Mouse (Mus musculus): ENCODE measurements around the gene Foxf2. TPM values are rescaled to one million over a fixed set of nuclear protein-coding genes. Genes with fewer than 3 reads are reported as not detected.

Gene Foxf2
- total and polyA plus RNA-seq, 2 experiments: not detected

- TF ChIP-seq POLR2A (IDR thresholded peaks at IDR 0.05; ENCODE audit: extremely low read depth, insufficient read depth, low read length): no peak
- TF ChIP-seq CTCF (IDR thresholded peaks at IDR 0.05; ENCODE audit: low read depth, low read length): no peak
- H3K4me1 ChIP-seq (ENCODE audit: control insufficient read depth, insufficient read depth, low read length): peaks cover 7% of the 10 kb centered on the region
- no peak overlapping the region for H3K9ac ChIP-seq (ENCODE audit: low read depth, low read length)
- H3K79me2 ChIP-seq (ENCODE audit: control insufficient read depth, insufficient read depth, low read length): no peaks in the 10 kb centered on the region
- H3K36me3 ChIP-seq (ENCODE audit: control insufficient read depth, insufficient read depth, low read length): no peaks in the 10 kb centered on the region
- DNase-seq (ENCODE audit: extremely low read depth, low read depth, low spot score): no peak
- H3K27ac ChIP-seq (replicated peaks; ENCODE audit: insufficient read depth, low read depth, low read length): no peak overlapping the region
- H3K27me3 ChIP-seq (ENCODE audit: control insufficient read depth, insufficient read depth, low read length): peaks cover 23% of the 10 kb centered on the region
- 30% methylated on average over 8 of the region's 8 CpGs for WGBS
- H3K4me3 ChIP-seq (ENCODE audit: insufficient read depth, low read depth, low read length): no peak overlapping the region
Observed at GRCm38 (mm10) chr13:31627864-31628690, 2.5 kb downstream of the Foxf2 start.

- no peaks in the 10 kb centered on the region for H3K36me3 ChIP-seq (ENCODE audit: control insufficient read depth, insufficient read depth, low read length)
- TF ChIP-seq POLR2A (IDR thresholded peaks at IDR 0.05; ENCODE audit: extremely low read depth, insufficient read depth, low read length) (no peak), CTCF (IDR thresholded peaks at IDR 0.05; ENCODE audit: low read depth, low read length) (no peak)
- peaks cover 7% of the 10 kb centered on the region for H3K4me1 ChIP-seq (ENCODE audit: control insufficient read depth, insufficient read depth, low read length)
- no peak overlapping the region for H3K4me3 ChIP-seq (ENCODE audit: insufficient read depth, low read depth, low read length)
- peaks cover 23% of the 10 kb centered on the region for H3K27me3 ChIP-seq (ENCODE audit: control insufficient read depth, insufficient read depth, low read length)
- no peak overlapping the region for H3K27ac ChIP-seq (replicated peaks; ENCODE audit: insufficient read depth, low read depth, low read length)
- H3K79me2 ChIP-seq (ENCODE audit: control insufficient read depth, insufficient read depth, low read length): no peaks in the 10 kb centered on the region
- H3K9ac ChIP-seq (ENCODE audit: low read depth, low read length): no peak overlapping the region
- 11% methylated on average over 14 of the region's 14 CpGs for WGBS
- no peak for DNase-seq (ENCODE audit: extremely low read depth, low read depth, low spot score)
Observed at GRCm38 (mm10) chr13:31628691-31629180, 3.1 kb downstream of the Foxf2 start.

- Histone ChIP-seq H3K9ac (ENCODE audit: low read depth, low read length) (no peak overlapping the region), H3K27ac (replicated peaks; ENCODE audit: insufficient read depth, low read depth, low read length) (no peak overlapping the region), H3K36me3 (ENCODE audit: control insufficient read depth, insufficient read depth, low read length) (no peaks in the 10 kb centered on the region), H3K27me3 (ENCODE audit: control insufficient read depth, insufficient read depth, low read length) (peaks cover 23% of the 10 kb centered on the region), H3K79me2 (ENCODE audit: control insufficient read depth, insufficient read depth, low read length) (no peaks in the 10 kb centered on the region), H3K4me1 (ENCODE audit: control insufficient read depth, insufficient read depth, low read length) (peaks cover 7% of the 10 kb centered on the region), H3K4me3 (ENCODE audit: insufficient read depth, low read depth, low read length) (peak overlapping the region; percentile 62; the same call in 1 of the 2 replicates)
- DNase-seq (ENCODE audit: extremely low read depth, low read depth, low spot score): peak; percentile 10
- TF ChIP-seq CTCF (IDR thresholded peaks at IDR 0.05; ENCODE audit: low read depth, low read length) (no peak), POLR2A (IDR thresholded peaks at IDR 0.05; ENCODE audit: extremely low read depth, insufficient read depth, low read length) (no peak)
- 1% methylated on average over 40 of the region's 40 CpGs for WGBS
Observed at GRCm38 (mm10) chr13:31629321-31629851, 3.8 kb downstream of the Foxf2 start.

- WGBS: 17% methylated on average over 12 of the region's 12 CpGs
- Histone ChIP-seq H3K4me3 (ENCODE audit: insufficient read depth, low read depth, low read length) (no peak overlapping the region), H3K36me3 (ENCODE audit: control insufficient read depth, insufficient read depth, low read length) (no peaks in the 10 kb centered on the region), H3K4me1 (ENCODE audit: control insufficient read depth, insufficient read depth, low read length) (peaks cover 7% of the 10 kb centered on the region), H3K9ac (ENCODE audit: low read depth, low read length) (no peak overlapping the region), H3K27me3 (ENCODE audit: control insufficient read depth, insufficient read depth, low read length) (peaks cover 23% of the 10 kb centered on the region), H3K79me2 (ENCODE audit: control insufficient read depth, insufficient read depth, low read length) (no peaks in the 10 kb centered on the region), H3K27ac (replicated peaks; ENCODE audit: insufficient read depth, low read depth, low read length) (no peak overlapping the region)
- DNase-seq (ENCODE audit: extremely low read depth, low read depth, low spot score): no peak
- TF ChIP-seq POLR2A (IDR thresholded peaks at IDR 0.05; ENCODE audit: extremely low read depth, insufficient read depth, low read length) (no peak), CTCF (IDR thresholded peaks at IDR 0.05; ENCODE audit: low read depth, low read length) (no peak)
Observed at GRCm38 (mm10) chr13:31630051-31630450, 4.4 kb downstream of the Foxf2 start.

- Histone ChIP-seq H3K4me1 (ENCODE audit: control insufficient read depth, insufficient read depth, low read length) (peaks cover 7% of the 10 kb centered on the region), H3K27ac (replicated peaks; ENCODE audit: insufficient read depth, low read depth, low read length) (no peak overlapping the region), H3K36me3 (ENCODE audit: control insufficient read depth, insufficient read depth, low read length) (no peaks in the 10 kb centered on the region), H3K9ac (ENCODE audit: low read depth, low read length) (no peak overlapping the region), H3K4me3 (ENCODE audit: insufficient read depth, low read depth, low read length) (no peak overlapping the region), H3K27me3 (ENCODE audit: control insufficient read depth, insufficient read depth, low read length) (peaks cover 23% of the 10 kb centered on the region), H3K79me2 (ENCODE audit: control insufficient read depth, insufficient read depth, low read length) (no peaks in the 10 kb centered on the region)
- DNase-seq (ENCODE audit: extremely low read depth, low read depth, low spot score): no peak
- WGBS: 15% methylated on average over 10 of the region's 10 CpGs
- TF ChIP-seq POLR2A (IDR thresholded peaks at IDR 0.05; ENCODE audit: extremely low read depth, insufficient read depth, low read length) (no peak), CTCF (IDR thresholded peaks at IDR 0.05; ENCODE audit: low read depth, low read length) (no peak)
Observed at GRCm38 (mm10) chr13:31630551-31630950, 4.9 kb downstream of the Foxf2 start.

GRCm38 (mm10) chr13:31631291-31631690 lies 5.7 kb downstream of the Foxf2 start:
- Histone ChIP-seq H3K4me1 (ENCODE audit: control insufficient read depth, insufficient read depth, low read length) (peaks cover 7% of the 10 kb centered on the region), H3K79me2 (ENCODE audit: control insufficient read depth, insufficient read depth, low read length) (no peaks in the 10 kb centered on the region), H3K27me3 (ENCODE audit: control insufficient read depth, insufficient read depth, low read length) (peaks cover 17% of the 10 kb centered on the region), H3K27ac (replicated peaks; ENCODE audit: insufficient read depth, low read depth, low read length) (no peak overlapping the region), H3K4me3 (ENCODE audit: insufficient read depth, low read depth, low read length) (no peak overlapping the region), H3K9ac (ENCODE audit: low read depth, low read length) (no peak overlapping the region), H3K36me3 (ENCODE audit: control insufficient read depth, insufficient read depth, low read length) (no peaks in the 10 kb centered on the region)
- DNase-seq (ENCODE audit: extremely low read depth, low read depth, low spot score): no peak
- TF ChIP-seq CTCF (IDR thresholded peaks at IDR 0.05; ENCODE audit: low read depth, low read length) (no peak), POLR2A (IDR thresholded peaks at IDR 0.05; ENCODE audit: extremely low read depth, insufficient read depth, low read length) (no peak)
- WGBS: 29% methylated on average over 3 of the region's 3 CpGs
